10 mouse cellular contexts compared by ENCODE assay signal in genomic region chr1:105735318-105735717, GRCm38 (mm10). TPM values are rescaled to one million over a fixed set of nuclear protein-coding genes. Genes with fewer than 3 reads are reported as not detected.
DNase-seq lines count a peak whose midpoint lies in the region; ATAC-seq and TF ChIP-seq lines count a peak whose summit lies in the region.
"Had no signal": no experiment of that assay in that cellular context is flagged by ENCODE, and none has a peak within 500 bp of the region (broad histone marks: within the 10 kb centered on the region; RNA-seq: fewer than 3 reads in every experiment).

No protein-coding gene starts in this region.

- peak; percentile 10 for DNase-seq in kidney, adult 2 months
- no peak for DNase-seq in kidney, adult 18-20 months
- DNase-seq in 3T3-L1 (ENCODE audit: low read depth, low spot score) (peak; percentile 53), ES-E14 (ENCODE audit: low read depth, low spot score) (peak; percentile 22)
- DNase-seq in spleen, postnatal 36 days (ENCODE audit: low spot score in 2 of 2): no peak
- no peak for DNase-seq in T-cell, adult 2 months (ENCODE audit: low spot score)
- DNase-seq in adrenal gland, postnatal 10 days: no peak
- DNase-seq: cerebellum, adult 11 months had no signal

- H3K36me3 ChIP-seq in kidney, adult 2 months (ENCODE audit: control insufficient read depth, insufficient read depth, low read length): peaks cover 3% of the 10 kb centered on the region; the same call in 1 of the 2 replicates
- H3K36me3 ChIP-seq in ES-E14 (ENCODE audit: control insufficient read depth, insufficient read depth, low read length, poor library complexity, severe bottlenecking): no peaks in the 10 kb centered on the region

- no peaks in the 10 kb centered on the region for H3K9me3 ChIP-seq in ES-E14 (ENCODE audit: control insufficient read depth, insufficient read depth, low read depth, low read length)
- H3K9me3 ChIP-seq: liver, embryonic 15.5 days had no signal

- ATAC-seq in erythroid progenitor cell, adult 5-6 weeks (replicated peaks; ENCODE audit: low FRiP score, poor library complexity, severe bottlenecking): peak; percentile 52; the same call in 1 of the 2 replicates

- no peak overlapping the region for H3K27ac ChIP-seq in kidney, adult 2 months (ENCODE audit: insufficient read depth, low read depth, low read length)
- H3K27ac ChIP-seq in ES-E14 (ENCODE audit: insufficient read depth, low read depth, low read length, poor library complexity, severe bottlenecking): no peak overlapping the region
- H3K27ac ChIP-seq: liver, embryonic 15.5 days had no signal

- no peak for TF ChIP-seq POLR2A in kidney, adult 2 months (IDR thresholded peaks at IDR 0.05; ENCODE audit: low read depth, low read length)

- no peak overlapping the region for H3K4me3 ChIP-seq in kidney, adult 2 months (ENCODE audit: insufficient read depth, low read depth, low read length)
- H3K4me3 ChIP-seq in ES-E14 (ENCODE audit: insufficient read depth in 1 of 2, low read depth in 1 of 2, low read length in 2 of 2, poor library complexity in 1 of 2, severe bottlenecking in 1 of 2): no peak overlapping the region
- H3K4me3 ChIP-seq: liver, embryonic 15.5 days had no signal

- TF ChIP-seq CTCF in kidney, adult 2 months (conservative IDR thresholded peaks at IDR 0.05; ENCODE audit: insufficient read depth, insufficient read length, low read depth, low read length): no peak; the same call in 1 of the 2 replicates

- no peak overlapping the region for H3K9ac ChIP-seq in ES-E14 (ENCODE audit: insufficient read depth, low read depth, low read length, poor library complexity, severe bottlenecking)
- H3K9ac ChIP-seq: liver, embryonic 15.5 days had no signal

- no peaks in the 10 kb centered on the region; the same call in 1 of the 2 replicates for H3K4me1 ChIP-seq in kidney, adult 2 months (ENCODE audit: control insufficient read depth, insufficient read depth, low read length)
- no peaks in the 10 kb centered on the region for H3K4me1 ChIP-seq in ES-E14 (ENCODE audit: control insufficient read depth in 2 of 2, insufficient read depth in 2 of 2, low read length in 2 of 2, poor library complexity in 1 of 2)
- H3K4me1 ChIP-seq: liver, embryonic 15.5 days had no signal

- WGBS in kidney, adult 2 months: 81% methylated on average over 3 of the region's 3 CpGs

- in situ Hi-C loops in ES-E14 (cut with MboI; ENCODE audit: low sequenced_read_pairs in 2 of 2, unreplicated experiment in 2 of 2): no loop called here

- H3K27me3 ChIP-seq in kidney, adult 2 months (replicated peaks; ENCODE audit: control insufficient read depth, insufficient read depth, low read length): no peaks in the 10 kb centered on the region
- H3K27me3 ChIP-seq: liver, embryonic 15.5 days had no signal

TF ChIP-seq in ES-E14, 5 proteins besides CTCF, POLR2A, EP300 and RAD21:
- TF ChIP-seq CHD2 (IDR thresholded peaks at IDR 0.05; ENCODE audit: low read depth, low read length): no peak
- no peak for TF ChIP-seq MAFK (IDR thresholded peaks at IDR 0.05; ENCODE audit: insufficient read depth, low read depth, low read length)
- no peak for TF ChIP-seq HCFC1 (IDR thresholded peaks at IDR 0.05; ENCODE audit: borderline replicate concordance, insufficient read depth, low read length)
- no peak for TF ChIP-seq ZNF384 (IDR thresholded peaks at IDR 0.05; ENCODE audit: low read depth, low read length)
- no peak for TF ChIP-seq ZC3H11A (IDR thresholded peaks at IDR 0.05; ENCODE audit: borderline replicate concordance, low read depth, low read length)
TF ChIP-seq in ES-E14: peak in this region for 0.

RNA-seq across cellular contexts. Expression of gene Tnfrsf11a, which starts 45.2 kb away (rescaled TPM):
- polyA plus RNA-seq in kidney, adult 2 months (2012; rRNA removed): 2.6 and 3.0 TPM in 2 replicates
- 2.1 and 2.2 TPM in 2 replicates for total RNA-seq in ES-E14 (2012; rRNA removed)
- total RNA-seq in erythroid progenitor cell, adult 5-6 weeks (2015; ENCODE audit: low replicate concordance): 1.3 and 3.6 TPM in 2 replicates
- 0.51 and 1.6 TPM in 2 replicates for total RNA-seq in erythroid progenitor cell, adult 5-6 weeks (2017; ENCODE audit: low replicate concordance)
- total RNA-seq in adrenal gland, postnatal 10 days (2021): 1 to 10 TPM; 2.9 to 3.3 TPM

Comparison
In these comparisons a context has a peak if more than half of its experiments do, and no peak if none do; other contexts are left out.
1. DNase-seq: peak in kidney, adult 2 months (single experiment), 3T3-L1 (single experiment) and ES-E14 (single experiment); none in kidney, adult 18-20 months (single experiment), spleen, postnatal 36 days (0 of 2), T-cell, adult 2 months (single experiment) and adrenal gland, postnatal 10 days (single experiment).